Mouse (Mus musculus) layer of hippocampus, postnatal 36 days (tissue): ENCODE data around the gene Mboat2. TPM values are rescaled to one million over a fixed set of nuclear protein-coding genes. Genes with fewer than 3 reads are reported as not detected.

Source experiments
- DNase-seq, 2 experiments: peaks; one replicate each; pipeline ENCODE4 v3.0.0; 2022
- total RNA-seq, 2 experiments: library from RNA; stranded (reverse); gene quantifications; 2 replicates each; pipeline ENCODE4 v1.2.3; 2021

Mboat2 gene
- total RNA-seq, 2 experiments from 2014 or later, result 84.1 to 84.8 TPM

DNA sequence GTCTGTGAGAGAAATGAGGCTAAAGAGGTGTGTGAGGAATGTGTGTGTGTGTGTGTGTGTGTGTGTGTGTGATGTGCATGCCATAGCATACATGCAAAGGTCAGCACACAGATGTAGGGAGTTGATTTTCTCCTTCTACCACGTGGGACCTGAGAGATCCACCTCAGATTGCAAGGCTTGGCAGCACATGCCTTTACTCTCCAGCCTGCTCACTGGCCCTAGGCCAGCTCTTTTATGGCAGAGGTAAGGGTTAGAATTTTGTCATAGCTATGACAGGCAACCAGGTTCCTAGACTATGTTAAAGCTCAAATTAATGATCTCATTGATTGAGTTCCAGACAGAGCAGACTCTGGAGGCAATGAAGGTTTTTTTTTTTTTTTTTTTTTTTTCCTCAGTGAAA, 33.1 kb downstream of the Mboat2 start:
- DNase-seq, result no peak

DNA sequence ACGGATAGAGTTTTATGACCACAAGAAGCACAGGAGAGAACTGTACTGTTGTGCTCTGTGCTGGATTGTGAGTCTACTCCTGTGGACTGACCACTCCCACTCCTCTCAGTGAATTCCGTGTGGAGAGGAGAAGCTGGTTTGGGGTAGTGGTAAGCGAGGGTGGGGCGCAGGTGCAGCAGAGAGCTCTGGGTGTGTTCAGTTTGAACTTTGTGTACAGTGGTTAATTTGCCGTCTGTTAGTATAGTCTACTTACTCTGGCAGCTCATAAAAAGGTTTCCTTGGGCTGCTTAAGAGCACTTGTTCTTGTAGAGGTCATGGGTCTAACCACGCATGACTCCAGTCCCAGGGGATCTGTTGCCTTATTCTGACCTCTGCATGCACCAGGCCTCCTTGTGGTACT, 36.0 kb downstream of the Mboat2 start:
- DNase-seq, result no peak

- no peak for DNase-seq
Observed at GRCm38 (mm10) chr12:24868694-24869093, 38.0 kb downstream of the Mboat2 start.

DNA sequence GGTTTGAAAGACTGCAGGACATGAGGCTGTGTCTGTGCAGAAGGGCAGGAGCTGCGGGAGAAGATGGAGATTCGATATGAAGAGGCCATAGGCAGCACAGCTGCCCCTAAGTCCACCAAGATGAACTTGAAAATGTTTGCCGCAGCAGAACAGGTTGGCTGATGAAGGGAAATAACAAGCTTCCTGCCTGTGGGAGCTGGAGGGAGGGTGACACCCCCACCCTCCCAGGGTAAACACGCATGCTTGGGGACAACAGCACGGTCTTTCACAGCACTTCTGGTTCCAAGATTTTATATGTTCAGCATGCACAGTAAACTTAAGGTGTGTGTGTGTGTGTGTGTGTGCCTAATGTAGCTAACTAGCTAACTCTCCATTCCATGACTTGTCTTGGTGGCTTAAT, 38.6 kb downstream of the Mboat2 start:
- no peak for DNase-seq

DNA sequence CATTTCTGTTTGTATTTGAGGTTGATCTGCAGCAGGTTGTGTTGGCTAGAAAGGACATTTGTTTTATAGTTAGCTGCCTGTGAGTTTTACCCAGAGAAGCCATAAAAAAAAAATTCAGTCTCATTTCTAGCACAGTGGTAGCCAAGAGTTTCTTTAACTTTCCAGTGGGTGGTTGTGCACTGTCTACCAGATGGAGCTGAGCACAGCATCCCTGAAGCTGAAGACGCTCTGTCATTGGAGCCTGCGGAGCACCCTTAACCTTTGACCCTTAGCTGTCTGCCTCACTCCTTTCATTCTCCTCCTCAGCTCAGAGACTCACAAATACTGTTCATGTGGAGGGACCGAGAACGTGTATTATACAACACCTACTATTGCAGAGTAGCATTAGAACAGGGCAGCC, 40.2 kb downstream of the Mboat2 start:
- no peak for DNase-seq

DNA sequence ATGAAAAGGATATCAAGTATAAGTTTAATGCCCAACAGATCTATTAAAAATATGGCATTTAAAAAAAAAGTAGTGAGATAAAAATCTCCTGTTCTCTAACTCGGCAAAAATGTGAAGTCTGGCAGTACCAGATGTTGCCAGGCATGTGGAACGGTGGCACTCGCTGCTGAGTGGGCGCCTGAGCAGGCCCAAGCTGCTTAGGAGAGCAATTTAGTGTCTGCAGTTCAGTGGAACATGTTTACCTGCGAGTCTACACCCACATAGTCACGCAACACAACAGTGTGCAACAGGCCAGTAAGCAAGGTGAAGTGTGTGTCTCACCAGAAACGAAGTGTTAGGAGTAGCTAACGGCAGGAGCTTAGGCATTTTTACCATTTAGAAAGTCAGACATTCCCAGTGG, 41.6 kb downstream of the Mboat2 start:
- peak in 1 of 2 experiments; percentile 44 for DNase-seq

DNA sequence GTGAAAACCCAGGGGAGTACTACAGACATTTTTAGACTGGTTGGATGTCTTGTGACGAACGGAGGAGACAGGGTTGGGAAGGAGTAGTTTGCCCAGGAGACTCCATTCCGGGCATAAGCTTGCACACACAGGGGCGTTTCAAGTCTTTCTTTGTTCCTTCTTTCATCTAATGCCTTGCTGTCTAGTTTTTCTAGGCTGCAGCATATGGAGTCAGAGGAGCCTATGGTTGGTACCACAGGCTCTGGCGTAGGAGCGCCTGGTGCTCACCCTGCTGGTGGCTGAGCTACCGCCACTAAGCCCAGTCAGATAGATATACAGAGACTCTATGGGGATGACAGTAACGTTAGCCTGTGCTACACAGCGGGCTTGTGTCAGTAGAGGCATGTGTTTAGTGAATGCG, 42.0 kb downstream of the Mboat2 start:
- DNase-seq, result no peak

- no peak for DNase-seq
Observed at GRCm38 (mm10) chr12:24875908-24876307, 45.2 kb downstream of the Mboat2 start.

- DNase-seq, result no peak
Observed at GRCm38 (mm10) chr12:24877231-24877630, 46.6 kb downstream of the Mboat2 start.

DNA sequence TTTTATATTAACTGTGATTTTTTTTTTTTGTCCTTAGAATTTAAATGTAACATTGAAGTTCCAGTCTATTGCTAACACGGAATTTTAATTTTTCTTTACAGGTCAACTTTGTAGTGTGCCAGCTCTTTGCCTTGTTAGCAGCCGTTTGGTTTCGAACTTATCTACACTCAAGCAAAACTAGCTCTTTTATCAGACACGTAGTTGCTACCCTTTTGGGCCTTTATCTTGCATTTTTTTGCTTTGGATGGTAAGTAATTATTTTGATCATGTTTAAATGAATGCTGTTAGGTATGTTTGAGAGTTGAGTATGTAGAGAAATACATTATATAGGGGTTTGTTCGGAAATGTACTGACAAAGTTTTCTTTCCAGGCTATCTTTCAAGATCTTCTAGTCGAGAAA, 47.4 kb downstream of the Mboat2 start:
- DNase-seq, result no peak

DNA sequence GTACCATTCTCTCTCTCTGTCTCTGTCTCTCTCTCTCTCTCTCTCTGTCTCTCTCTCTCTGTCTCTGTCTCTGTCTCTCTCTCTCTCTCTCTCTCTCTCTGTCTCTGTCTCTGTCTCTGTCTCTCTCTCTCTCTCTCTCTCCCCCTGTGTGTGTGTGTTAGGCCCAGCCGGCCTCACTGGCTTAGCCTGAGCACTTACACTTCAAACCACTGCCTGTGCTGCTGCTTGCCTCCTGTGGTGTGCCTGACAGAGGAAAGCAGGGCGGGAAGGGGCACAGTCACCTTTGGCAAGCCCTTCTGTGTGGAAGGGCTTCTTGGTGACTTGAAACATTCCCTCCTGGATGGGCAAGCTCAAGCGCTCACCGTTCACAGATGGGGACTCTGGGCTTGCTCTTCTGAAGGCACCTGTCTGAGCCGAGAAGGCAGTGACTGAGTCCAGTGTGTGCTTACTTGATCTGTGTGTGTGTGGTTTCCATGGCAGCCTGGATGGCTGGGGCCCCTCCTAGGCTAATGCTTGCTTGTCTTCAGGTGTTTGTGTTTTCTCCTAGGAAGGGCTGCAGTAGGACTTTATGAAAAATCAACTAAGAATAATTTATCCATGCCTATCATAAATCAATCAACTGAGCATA, 48.2 kb downstream of the Mboat2 start:
- no peak for DNase-seq

- DNase-seq, result no peak
Observed at GRCm38 (mm10) chr12:24879613-24880029, 48.9 kb downstream of the Mboat2 start.

GRCm38 (mm10) chr12:24883279-24883678, 52.6 kb downstream of the Mboat2 start:
- no peak for DNase-seq

DNA sequence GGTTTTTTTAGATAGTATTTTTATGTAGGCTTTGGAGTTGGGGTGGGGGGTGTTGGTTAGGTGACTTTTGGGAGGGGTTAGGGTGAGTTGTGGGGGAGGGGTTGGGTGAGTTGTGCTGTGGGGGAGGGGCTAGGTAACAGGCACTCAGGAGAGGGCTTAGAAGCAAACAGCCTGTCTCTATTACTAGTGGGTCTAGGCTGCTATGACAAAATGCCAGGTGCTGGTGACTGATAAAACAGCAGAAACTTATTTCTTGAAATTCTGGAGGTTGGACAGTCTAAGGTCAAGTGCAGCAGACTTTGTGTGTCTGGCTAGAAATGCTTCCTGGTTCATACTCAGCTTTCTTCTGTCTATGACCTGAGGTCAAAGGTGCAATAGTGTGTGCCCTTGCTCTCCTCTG, 56.1 kb downstream of the Mboat2 start:
- no peak for DNase-seq

- DNase-seq, result no peak
Observed at GRCm38 (mm10) chr12:24889371-24890051, 58.8 kb downstream of the Mboat2 start.

DNA sequence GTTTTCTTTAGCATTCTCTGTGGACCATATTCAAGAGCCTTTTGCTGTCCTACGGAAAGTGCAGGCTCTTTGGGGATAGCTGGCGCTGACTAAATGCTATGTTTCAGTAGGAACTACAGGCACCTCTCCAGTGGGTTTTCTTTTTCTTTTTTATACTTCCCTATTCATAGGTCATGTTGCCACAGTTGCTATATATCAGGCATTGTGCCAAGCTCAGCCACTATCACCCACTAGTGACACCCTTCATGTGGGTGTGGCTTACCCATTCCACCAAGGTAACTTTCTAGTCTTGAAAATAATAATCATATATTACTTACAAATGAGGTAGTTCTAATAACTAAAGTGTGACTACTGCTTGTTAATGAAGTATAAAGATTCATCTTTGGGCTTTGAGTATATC, 59.5 kb downstream of the Mboat2 start:
- no peak for DNase-seq

- DNase-seq, result no peak
Observed at GRCm38 (mm10) chr12:24890684-24891459, 60.2 kb downstream of the Mboat2 start.

DNA sequence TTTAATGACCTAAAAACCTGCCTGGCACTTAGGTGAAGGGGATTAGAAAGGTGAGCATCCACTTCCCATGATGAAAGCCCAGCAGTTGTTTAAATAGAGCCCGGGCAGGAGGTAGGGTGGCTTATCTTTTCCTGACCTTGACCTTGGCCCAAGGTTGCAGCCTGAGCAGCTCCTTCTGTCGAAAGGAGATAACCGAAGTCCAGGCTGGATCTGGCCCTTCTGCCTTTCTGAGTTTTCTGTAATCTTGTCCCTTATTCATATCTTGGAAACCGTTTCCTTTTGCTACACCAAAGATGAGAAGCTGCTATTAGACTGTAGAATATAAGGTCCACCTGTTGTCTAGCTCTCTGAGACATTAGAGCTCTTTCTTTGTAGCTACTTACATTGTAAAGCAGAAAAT, 61.9 kb downstream of the Mboat2 start:
- no peak for DNase-seq

DNA sequence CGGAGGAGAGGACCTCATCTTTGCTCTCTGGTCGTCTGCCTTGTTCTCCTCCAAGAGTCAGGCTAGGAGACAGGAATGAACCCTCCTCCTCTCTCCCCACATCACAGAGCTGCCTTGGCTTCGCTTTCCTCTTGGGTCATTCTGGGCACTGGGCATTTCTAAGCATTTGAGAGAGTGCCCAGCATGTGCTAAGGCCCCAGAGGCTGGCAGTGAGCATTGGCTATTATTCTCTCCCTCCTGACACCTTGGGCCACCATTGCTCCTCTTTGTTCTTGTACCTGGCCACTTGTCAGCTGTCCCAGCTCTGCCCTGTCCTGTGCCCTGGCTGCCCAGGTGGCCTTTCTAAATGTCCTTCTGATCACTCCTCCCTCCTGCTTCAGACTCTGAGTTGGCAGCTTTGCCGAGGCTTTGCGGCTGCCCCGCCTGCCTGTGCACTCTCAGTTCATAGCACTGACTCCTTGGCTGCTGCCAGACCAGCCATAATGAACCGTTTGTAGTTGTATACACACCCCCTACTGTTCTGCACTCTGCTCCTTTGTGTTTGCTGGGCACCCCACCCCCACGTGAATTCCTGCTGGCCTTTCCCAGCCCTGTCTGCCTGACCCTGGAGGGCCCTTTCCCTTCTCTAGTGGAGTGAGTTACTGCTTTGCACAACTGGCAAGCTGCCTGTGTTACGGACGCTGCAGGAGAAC, 63.2 kb downstream of the Mboat2 start:
- peak; percentile 45 to 57 for DNase-seq

- no peak for DNase-seq
Observed at GRCm38 (mm10) chr12:24895352-24895751, 64.7 kb downstream of the Mboat2 start.

DNA sequence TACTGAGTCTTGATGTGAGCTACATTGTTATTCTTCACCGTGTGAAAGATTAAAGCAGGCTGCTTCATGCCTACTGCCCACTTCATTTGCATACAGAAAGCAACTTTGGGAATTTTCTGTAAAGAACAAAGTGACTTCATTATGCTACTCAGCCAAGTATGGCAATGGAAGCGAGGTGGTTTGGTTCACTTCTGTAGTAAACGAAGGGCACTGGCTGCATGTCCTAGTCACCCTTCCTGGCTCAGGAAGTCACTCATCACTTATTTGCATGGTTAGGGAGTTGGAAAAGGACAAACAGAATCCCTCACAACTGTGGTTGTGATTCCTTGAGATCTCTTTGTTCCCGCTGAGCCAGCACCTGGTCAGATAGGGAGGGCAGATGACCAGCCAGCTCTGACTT, 66.7 kb downstream of the Mboat2 start:
- no peak for DNase-seq

DNA sequence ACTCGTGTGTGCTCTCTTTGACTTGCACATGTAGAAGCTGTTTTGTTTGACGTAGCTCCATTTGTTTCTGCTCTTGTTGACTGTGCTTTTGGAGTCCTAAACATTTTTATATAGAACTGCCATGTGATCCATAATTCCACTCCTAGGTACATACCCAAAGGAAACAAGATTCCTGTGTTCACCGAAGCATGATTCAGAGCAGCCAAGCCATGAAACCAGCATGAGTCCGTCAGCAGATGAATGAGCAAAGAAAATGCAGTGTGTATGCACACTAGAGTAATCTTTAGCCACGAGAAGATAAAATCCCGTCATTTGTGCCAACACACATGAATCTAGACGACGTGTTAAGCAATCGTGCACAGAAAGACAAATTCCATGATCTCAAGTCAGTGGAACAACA, 67.5 kb downstream of the Mboat2 start:
- no peak for DNase-seq

DNA sequence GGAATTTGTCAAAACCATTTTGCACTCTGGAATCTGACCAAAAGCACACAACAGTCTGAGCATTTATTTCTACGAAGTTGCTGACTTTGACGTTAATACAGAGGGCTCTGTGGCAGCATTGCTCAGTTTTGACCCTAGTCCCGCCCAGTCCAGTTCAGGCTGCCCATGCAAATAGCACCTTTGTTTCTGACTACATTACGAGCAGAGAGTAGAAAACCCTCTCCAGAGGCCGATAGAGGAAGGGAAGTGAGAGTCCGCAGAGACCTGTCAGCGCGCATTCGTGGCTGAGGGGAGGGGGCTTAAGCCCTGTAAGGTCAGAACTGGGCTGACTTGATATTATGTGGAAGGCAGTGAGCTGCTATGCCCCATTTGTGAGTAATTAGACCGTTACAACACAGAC, 69.0 kb downstream of the Mboat2 start:
- DNase-seq, result no peak
